Mouse (Mus musculus) stomach, embryonic 14.5 days (tissue): ENCODE data around the gene 9930111J21Rik1. TPM values are rescaled to one million over a fixed set of nuclear protein-coding genes. Genes with fewer than 3 reads are reported as not detected.
"Not testable (repeated sequence)": the region's sequence is repeated elsewhere in the genome, so short reads cannot be mapped to it uniquely, and the experiment has no call there.

Experiments used
- ATAC-seq: fragments of 200-750 bp; cut with Nextera tagmentation; 2 replicates; pipeline ENCODE4 v1.8.0; 2017; ENCODE audit warnings: low read depth, moderate TSS enrichment; ENCODE audit not compliant: insufficient number of reproducible peaks, insufficient read depth, low FRiP score
- H3K27ac ChIP-seq: fragments of 300-500 bp; sonication (generic); 2 replicates; pipeline ENCODE4 v1.5.1; 2014; ENCODE audit warnings: mild to moderate bottlenecking, low read length, moderate library complexity, mixed read lengths
- H3K27me3 ChIP-seq: fragments of 300-500 bp; sonication (generic); 2 replicates; pipeline ENCODE4 v1.6.1; 2014; ENCODE audit warnings: low read length, control low read depth, mixed read lengths; ENCODE audit not compliant: control insufficient read depth, insufficient read depth
- H3K36me3 ChIP-seq: fragments of 300-500 bp; sonication (generic); 2 replicates; pipeline ENCODE4 v1.6.1; 2014; ENCODE audit warnings: mild to moderate bottlenecking, control low read depth, low read length, moderate library complexity, mixed read lengths; ENCODE audit not compliant: control insufficient read depth, insufficient read depth
- H3K4me1 ChIP-seq: fragments of 300-500 bp; sonication (generic); 2 replicates; pipeline ENCODE4 v1.6.1; 2014; ENCODE audit warnings: low read length, control low read depth, mixed read lengths; ENCODE audit not compliant: control insufficient read depth, insufficient read depth
- H3K4me2 ChIP-seq: fragments of 300-500 bp; sonication (generic); replicated peaks from 2 replicates; pipeline ENCODE4 v1.6.1; 2014; ENCODE audit warnings: low read depth, low read length, control low read depth
- H3K4me3 ChIP-seq: fragments of 300-500 bp; sonication (generic); 2 replicates; pipeline ENCODE4 v1.5.1; 2014; ENCODE audit warnings: low read depth, low read length, control low read depth
- H3K9ac ChIP-seq: fragments of 300-500 bp; sonication (generic); replicated peaks from 2 replicates; pipeline ENCODE4 v1.6.1; 2014; ENCODE audit warnings: low read depth, mild to moderate bottlenecking, control low read depth, low read length, moderate library complexity, mixed read lengths
- H3K9me3 ChIP-seq: fragments of 300-500 bp; sonication (generic); 2 replicates; pipeline ENCODE4 v1.6.1; 2016; ENCODE audit warnings: low read depth, low read length, control low read depth; ENCODE audit not compliant: control insufficient read depth
- WGBS: fragments of 180-500 bp; shearing (Covaris S2); extraction: QIAGEN DNeasy Blood & Tissue Kit; methylation state at CpG from one replicate; pipeline ENCODE4 v1.1.7; 2014; 5-methylcytosine and 5-hydroxymethylcytosine counted together
- polyA plus RNA-seq: library from polyadenylated mRNA; unstranded; fragments of >200 nt; fragmentation: Nextera tagmentation; extraction: Ambion mirVana; gene quantifications from 2 replicates; pipeline ENCODE4 v1.2.1, GENCODE M21; 2014

Gene 9930111J21Rik1
- polyA plus RNA-seq, result 0.67 and 0.73 TPM in 2 replicates

DNA sequence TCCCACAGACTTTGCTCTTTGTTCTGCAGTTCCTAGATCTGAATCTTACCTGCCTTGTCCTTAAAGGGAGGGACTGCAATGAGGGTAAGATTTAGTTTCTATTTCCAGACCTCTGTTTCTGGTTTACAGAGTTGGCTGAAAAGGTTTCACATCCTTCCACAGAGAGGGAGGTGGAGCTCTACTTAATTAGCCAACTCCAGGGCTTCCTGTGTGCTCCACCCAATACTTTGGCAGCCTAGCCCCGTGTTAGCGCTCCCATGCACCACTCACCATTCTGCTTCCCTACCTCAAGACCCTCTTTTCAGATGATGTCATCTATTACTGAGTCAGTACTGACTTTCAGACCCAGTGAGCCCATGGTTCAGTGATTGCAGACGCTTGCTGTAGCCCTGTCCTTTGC is at the start of gene 9930111J21Rik1:
Gene 9930111J21Rik1 (minus strand): TSS at position 148 of the 400 bp plus-strand sequence.
- not testable (repeated sequence) for H3K9me3 ChIP-seq, H3K36me3 ChIP-seq, H3K27ac ChIP-seq, ATAC-seq, H3K4me1 ChIP-seq, H3K9ac ChIP-seq, H3K4me2 ChIP-seq, H3K4me3 ChIP-seq, H3K27me3 ChIP-seq
- no CpG with 5 or more reads among the region's 3 CpGs for WGBS

GRCm38 (mm10) chr11:49012074-49012473 is 32.9 kb upstream of the 9930111J21Rik1 start:
- not testable (repeated sequence) for H3K4me3 ChIP-seq, H3K27ac ChIP-seq, H3K4me2 ChIP-seq, H3K9ac ChIP-seq, H3K27me3 ChIP-seq, ATAC-seq, H3K9me3 ChIP-seq, H3K36me3 ChIP-seq, H3K4me1 ChIP-seq

- H3K4me2 ChIP-seq, ATAC-seq, H3K36me3 ChIP-seq, H3K4me1 ChIP-seq, H3K27ac ChIP-seq, H3K4me3 ChIP-seq, H3K27me3 ChIP-seq, H3K9ac ChIP-seq, H3K9me3 ChIP-seq: not testable (repeated sequence)
- 0% methylated on average over 1 of the region's 1 CpGs for WGBS
Observed at GRCm38 (mm10) chr11:49006785-49007184, 27.6 kb upstream of the 9930111J21Rik1 start.

- H3K27ac ChIP-seq, H3K4me2 ChIP-seq, ATAC-seq, H3K36me3 ChIP-seq, H3K4me3 ChIP-seq, H3K27me3 ChIP-seq, H3K4me1 ChIP-seq, H3K9me3 ChIP-seq, H3K9ac ChIP-seq: not testable (repeated sequence)
- 57% methylated on average over 2 of the region's 2 CpGs for WGBS
Observed at GRCm38 (mm10) chr11:49006317-49006716, 27.1 kb upstream of the 9930111J21Rik1 start.

GRCm38 (mm10) chr11:49000411-49000810 is 21.2 kb upstream of the 9930111J21Rik1 start:
- not testable (repeated sequence) for H3K27me3 ChIP-seq, ATAC-seq, H3K4me2 ChIP-seq, H3K4me3 ChIP-seq, H3K9ac ChIP-seq, H3K27ac ChIP-seq, H3K4me1 ChIP-seq, H3K9me3 ChIP-seq, H3K36me3 ChIP-seq
- 68% methylated on average over 1 of the region's 1 CpGs for WGBS

- H3K36me3 ChIP-seq, H3K4me3 ChIP-seq, H3K27me3 ChIP-seq, H3K4me2 ChIP-seq, H3K9ac ChIP-seq, ATAC-seq, H3K4me1 ChIP-seq, H3K9me3 ChIP-seq, H3K27ac ChIP-seq: not testable (repeated sequence)
- WGBS, result 19% methylated on average over 2 of the region's 2 CpGs
Observed at GRCm38 (mm10) chr11:48994018-48994417, 14.8 kb upstream of the 9930111J21Rik1 start, which contains the start of gene Tgtp1. TSS of gene Tgtp1 (minus strand) at chr11:48994172.

DNA sequence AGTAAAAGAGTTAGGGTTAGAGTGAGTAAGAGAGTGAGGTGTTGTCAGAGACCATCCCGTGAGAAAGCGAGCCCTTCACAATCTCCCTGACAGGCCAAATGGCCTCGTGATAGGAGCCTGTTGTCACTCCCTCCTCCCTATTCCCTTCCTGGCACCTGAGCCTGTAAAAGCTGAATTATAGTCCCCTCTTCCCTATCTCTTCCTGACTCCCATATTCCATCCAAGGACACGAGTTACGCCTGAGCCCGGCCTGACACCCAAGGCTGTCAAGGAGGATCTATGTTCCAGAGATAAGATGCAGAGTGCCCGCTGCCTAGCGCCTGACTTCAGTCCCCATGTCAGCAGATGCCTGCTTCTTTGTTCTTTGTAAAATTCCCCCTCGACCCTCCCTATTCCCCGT is 14.1 kb upstream of the 9930111J21Rik1 start:
- H3K27me3 ChIP-seq, H3K9me3 ChIP-seq, ATAC-seq, H3K4me1 ChIP-seq, H3K27ac ChIP-seq, H3K9ac ChIP-seq, H3K4me3 ChIP-seq, H3K36me3 ChIP-seq, H3K4me2 ChIP-seq: not testable (repeated sequence)
- WGBS, result 30% methylated on average over 10 of the region's 10 CpGs

GRCm38 (mm10) chr11:48991740-48992520 is 12.7 kb upstream of the 9930111J21Rik1 start, which contains the start of gene Gm12185:
TSS of gene Gm12185 (minus strand) at chr11:48992226.
- H3K36me3 ChIP-seq, H3K27me3 ChIP-seq, H3K4me1 ChIP-seq, H3K9me3 ChIP-seq, H3K27ac ChIP-seq, H3K9ac ChIP-seq, ATAC-seq, H3K4me3 ChIP-seq, H3K4me2 ChIP-seq: not testable (repeated sequence)
- 50% methylated on average over 4 of the region's 4 CpGs for whole genome bisulfite sequencing

- not testable (repeated sequence) for H3K27me3 ChIP-seq, H3K4me3 ChIP-seq, ATAC-seq, H3K4me1 ChIP-seq, H3K9ac ChIP-seq, H3K4me2 ChIP-seq, H3K36me3 ChIP-seq, H3K9me3 ChIP-seq, H3K27ac ChIP-seq
- WGBS, result 68% methylated on average over 1 of the region's 2 CpGs
Observed at GRCm38 (mm10) chr11:48989981-48990380, 10.8 kb upstream of the 9930111J21Rik1 start.
